ENCODE assay signal across 8 mouse cellular contexts in the genomic region with DNA sequence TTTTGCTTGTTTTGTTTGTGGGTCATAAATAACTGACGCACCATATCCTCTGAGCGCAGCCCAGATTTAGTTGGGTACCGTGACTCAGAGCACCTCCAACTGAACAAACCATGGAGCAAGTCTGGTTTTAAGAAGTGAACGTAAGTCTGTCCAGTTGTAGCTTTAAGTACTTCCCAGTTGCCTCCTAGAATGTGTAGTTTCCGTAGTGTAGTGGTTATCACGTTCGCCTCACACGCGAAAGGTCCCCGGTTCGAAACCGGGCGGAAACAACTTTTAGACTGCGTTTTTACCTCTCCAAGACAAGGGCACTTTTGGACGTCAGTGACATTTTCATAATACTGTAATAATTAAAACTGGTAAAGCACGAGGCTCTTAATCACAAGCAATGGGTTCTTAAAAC. TPM values are rescaled to one million over a fixed set of nuclear protein-coding genes. Genes with fewer than 3 reads are reported as not detected.
DNase-seq lines count a peak whose midpoint lies in the region; ATAC-seq lines count a peak whose summit lies in the region.

No protein-coding gene starts in this region.

- H3K4me1 ChIP-seq in megakaryocyte, embryonic 14.5 days = peaks cover 74% of the 10 kb centered on the region

- H3K27me3 ChIP-seq in megakaryocyte, embryonic 14.5 days (replicated peaks) = no peaks in the 10 kb centered on the region

- ATAC-seq in inflammation-experienced regulatory T-cells, adult 6 months = peak; percentile 38

- intact Hi-C loops in gastrocnemius, postnatal 14 days (cut with DNase I; ENCODE audit: low total_unique reads) = no loop called here

- peak overlapping the region; percentile 97 for H3K4me3 ChIP-seq in megakaryocyte, embryonic 14.5 days (replicated peaks)

- DNase-seq in adrenal gland, adult (ENCODE audit: inconsistent age in 2 of 2, low spot score in 1 of 2) = peak; percentile 85 to 98
- peak; percentile 99 for DNase-seq in embryo, embryonic 10.5 days (ENCODE audit: low spot score)
- DNase-seq in gastrocnemius, postnatal 14 days = peak; percentile 64
- peak; percentile 68 to 95 for DNase-seq in left cerebral cortex, adult 9 months (ENCODE audit: low spot score in 2 of 2)
- DNase-seq in right cerebral cortex, postnatal 14 days = peak; percentile 72
- DNase-seq in urinary bladder, postnatal 4 days (ENCODE audit: low spot score in 2 of 2) = peak; percentile 47 to 76

- H3K9me3 ChIP-seq in megakaryocyte, embryonic 14.5 days = no peaks in the 10 kb centered on the region

- H3K36me3 ChIP-seq in megakaryocyte, embryonic 14.5 days (replicated peaks; ENCODE audit: low read length) = peaks cover 26% of the 10 kb centered on the region

RNA-seq across cellular contexts. Expression of a gene that starts 1.2 kb away (rescaled TPM):
- 10 to 100 TPM; 16.3 to 21.0 TPM for total RNA-seq in gastrocnemius, postnatal 14 days (2021)
- 1 to 10 TPM; 2.5 to 4.6 (median 3.3) TPM for polyA plus RNA-seq in inflammation-experienced regulatory T-cells, adult 6 months (2017; shearing (Covaris generic))
- 18.6 and 56.2 TPM in 2 replicates for polyA plus RNA-seq in megakaryocyte, embryonic 14.5 days (2012; ENCODE audit: insufficient read depth, low replicate concordance)

RNA-seq across cellular contexts. Expression of a gene that starts 7.6 kb away (rescaled TPM):
- 100 to 1,000 TPM in 1 of 2 experiments, 10 to 100 TPM in 1; 93.7 to 106 TPM for total RNA-seq in gastrocnemius, postnatal 14 days (2021)
- 1 to 10 TPM in 2 of 3 experiments, under 1 TPM in 1; 0.58 to 2.1 (median 1.1) TPM for polyA plus RNA-seq in inflammation-experienced regulatory T-cells, adult 6 months (2017; shearing (Covaris generic))
- polyA plus RNA-seq in megakaryocyte, embryonic 14.5 days (2012; ENCODE audit: insufficient read depth, low replicate concordance) = 1.6 and 5.7 TPM in 2 replicates

RNA-seq across cellular contexts. Expression of a gene that starts 8.1 kb away (rescaled TPM):
- total RNA-seq in gastrocnemius, postnatal 14 days (2021) = 1 to 10 TPM; 2.7 to 3.0 TPM
- polyA plus RNA-seq in inflammation-experienced regulatory T-cells, adult 6 months (2017; shearing (Covaris generic)) = 1 to 10 TPM; 1.3 to 2.8 (median 2.5) TPM
- 18.6 and 145 TPM in 2 replicates for polyA plus RNA-seq in megakaryocyte, embryonic 14.5 days (2012; ENCODE audit: insufficient read depth, low replicate concordance)

RNA-seq across cellular contexts. Expression of a gene that starts 18.2 kb away (rescaled TPM):
- total RNA-seq in gastrocnemius, postnatal 14 days (2021) = 100 to 1,000 TPM; 392 to 429 TPM
- 1,000 to 10,000 TPM; 1,163 to 1,603 (median 1,351) TPM for polyA plus RNA-seq in inflammation-experienced regulatory T-cells, adult 6 months (2017; shearing (Covaris generic))
- polyA plus RNA-seq in megakaryocyte, embryonic 14.5 days (2012; ENCODE audit: insufficient read depth, low replicate concordance) = 2,725 and 4,464 TPM in 2 replicates

RNA-seq across cellular contexts. Expression of a gene that starts 53.1 kb away (rescaled TPM):
- total RNA-seq in gastrocnemius, postnatal 14 days (2021) = 1 to 10 TPM; 6.1 to 7.0 TPM
- 100 to 1,000 TPM; 172 to 210 (median 188) TPM for polyA plus RNA-seq in inflammation-experienced regulatory T-cells, adult 6 months (2017; shearing (Covaris generic))
- polyA plus RNA-seq in megakaryocyte, embryonic 14.5 days (2012; ENCODE audit: insufficient read depth, low replicate concordance) = 5.0 TPM in 1 of 2 replicates, not detected in the other

Comparison
In these comparisons a context has a peak if more than half of its experiments do, and no peak if none do; other contexts are left out.
1. Peak in every context shown above with its lines: DNase-seq, ATAC-seq and H3K4me3 ChIP-seq.